Mouse (Mus musculus) MEL-GATA-1-ER (cell line): ENCODE measurements around the gene Tob1.

ENCODE experiments used
- DNase-seq: peaks from one replicate; pipeline ENCODE4 v3.0.0-alpha.2; 2012; ENCODE audit warnings: low read depth; ENCODE audit errors: extremely low read depth

The Tob1 gene

GRCm38 (mm10) chr11:94229207-94229960 lies 18.1 kb downstream of the Tob1 start:
- no peak for DNase-seq

- no peak for DNase-seq
These were observed 19.0 kb downstream of the Tob1 start for GRCm38 (mm10) chr11:94230244-94230643.

GRCm38 (mm10) chr11:94231821-94232552 lies 20.7 kb downstream of the Tob1 start:
- DNase-seq = no peak

- no peak for DNase-seq
These were observed 22.2 kb downstream of the Tob1 start for GRCm38 (mm10) chr11:94233405-94233804.

- no peak for DNase-seq
These were observed 23.1 kb downstream of the Tob1 start for GRCm38 (mm10) chr11:94234380-94234779.

- no peak for DNase-seq
These were observed 23.6 kb downstream of the Tob1 start for GRCm38 (mm10) chr11:94234857-94235256.

GRCm38 (mm10) chr11:94236074-94236473 lies 24.8 kb downstream of the Tob1 start:
- DNase-seq = peak; percentile 49

- DNase-seq = no peak
These were observed 27.5 kb downstream of the Tob1 start for GRCm38 (mm10) chr11:94238786-94239185.

GRCm38 (mm10) chr11:94239706-94240105 lies 28.5 kb downstream of the Tob1 start:
- no peak for DNase-seq

GRCm38 (mm10) chr11:94242760-94243421 lies 31.6 kb downstream of the Tob1 start:
- no peak for DNase-seq

- DNase-seq = no peak
These were observed 32.3 kb downstream of the Tob1 start for GRCm38 (mm10) chr11:94243422-94244180.

GRCm38 (mm10) chr11:94244385-94244784 lies 33.1 kb downstream of the Tob1 start:
- DNase-seq = no peak

GRCm38 (mm10) chr11:94245955-94246788 lies 34.9 kb downstream of the Tob1 start, which contains the start of gene Wfikkn2:
Wfikkn2 (minus strand) TSS chr11:94246005.
- no peak for DNase-seq

- DNase-seq = no peak
These were observed 35.5 kb downstream of the Tob1 start for GRCm38 (mm10) chr11:94246789-94247061.

- no peak for DNase-seq
These were observed 41.9 kb downstream of the Tob1 start for GRCm38 (mm10) chr11:94253156-94253555.

- DNase-seq = no peak
These were observed 42.4 kb downstream of the Tob1 start for GRCm38 (mm10) chr11:94253691-94254090.

GRCm38 (mm10) chr11:94255733-94256132 lies 44.5 kb downstream of the Tob1 start:
- no peak for DNase-seq

- no peak for DNase-seq
These were observed 46.7 kb downstream of the Tob1 start for GRCm38 (mm10) chr11:94257987-94258386.

- DNase-seq = peak; percentile 30
These were observed 48.6 kb downstream of the Tob1 start for GRCm38 (mm10) chr11:94259814-94260213.

GRCm38 (mm10) chr11:94261585-94262370 lies 50.5 kb downstream of the Tob1 start:
- DNase-seq = no peak
